Mouse (Mus musculus): Measurements from ENCODE around the gene Bax. TPM values are rescaled to one million over a fixed set of nuclear protein-coding genes. Genes with fewer than 3 reads are reported as not detected.
"Not testable (repeated sequence)": the region's sequence is repeated elsewhere in the genome, so short reads cannot be mapped to it uniquely, and the experiment has no call there.

The Bax gene
- total and polyA plus RNA-seq, 2 experiments = 19.5 to 62.0 TPM

DNA sequence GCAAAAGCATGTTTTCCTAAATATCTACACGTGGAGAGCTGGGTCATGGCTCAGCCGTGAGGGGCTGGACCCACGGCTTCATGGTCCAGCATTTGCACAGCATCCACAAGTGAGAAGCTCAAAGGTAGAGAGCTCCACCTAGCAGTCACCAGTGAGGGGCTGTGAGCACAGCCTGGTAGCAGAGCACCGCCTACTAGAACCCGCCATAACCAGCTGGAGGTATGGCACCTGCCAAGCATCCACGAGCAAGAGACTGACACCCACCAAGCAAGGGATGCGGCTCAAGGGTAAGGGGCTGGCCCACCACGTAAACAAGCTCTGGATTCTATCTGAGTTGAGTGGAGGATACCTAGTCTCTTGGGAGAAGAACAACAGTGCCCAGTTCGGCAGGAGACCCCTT lies 1.1 kb downstream of the Bax start:
- WGBS = 83% methylated on average over 9 of the region's 9 CpGs
- Histone ChIP-seq H3K79me2 (ENCODE audit: control insufficient read depth, insufficient read depth, low read length) (peaks cover 16% of the 10 kb centered on the region; the same call in 1 of the 2 replicates), H3K36me3 (ENCODE audit: control insufficient read depth, insufficient read depth, low read length) (peaks cover 4% of the 10 kb centered on the region), H3K4me3 (ENCODE audit: insufficient read depth, low read depth, low read length) (peak overlapping the region; percentile 91), H3K27ac (replicated peaks; ENCODE audit: insufficient read depth, low read depth, low read length) (no peak overlapping the region), H3K4me1 (ENCODE audit: control insufficient read depth, insufficient read depth, low read length) (peaks cover 20% of the 10 kb centered on the region), H3K27me3 (ENCODE audit: control insufficient read depth, insufficient read depth, low read length) (no peaks in the 10 kb centered on the region), H3K9ac (ENCODE audit: low read depth, low read length) (peak overlapping the region; percentile 91; the same call in 1 of the 2 replicates)
- no peak for DNase-seq (ENCODE audit: extremely low read depth, low read depth, low spot score)
- 0 out of 2 replicates have a peak, but pooled peaks have one; percentile 8 for TF ChIP-seq CTCF (IDR thresholded peaks at IDR 0.05; ENCODE audit: low read depth, low read length)
- no peak for TF ChIP-seq POLR2A (IDR thresholded peaks at IDR 0.05; ENCODE audit: extremely low read depth, insufficient read depth, low read length)

DNA sequence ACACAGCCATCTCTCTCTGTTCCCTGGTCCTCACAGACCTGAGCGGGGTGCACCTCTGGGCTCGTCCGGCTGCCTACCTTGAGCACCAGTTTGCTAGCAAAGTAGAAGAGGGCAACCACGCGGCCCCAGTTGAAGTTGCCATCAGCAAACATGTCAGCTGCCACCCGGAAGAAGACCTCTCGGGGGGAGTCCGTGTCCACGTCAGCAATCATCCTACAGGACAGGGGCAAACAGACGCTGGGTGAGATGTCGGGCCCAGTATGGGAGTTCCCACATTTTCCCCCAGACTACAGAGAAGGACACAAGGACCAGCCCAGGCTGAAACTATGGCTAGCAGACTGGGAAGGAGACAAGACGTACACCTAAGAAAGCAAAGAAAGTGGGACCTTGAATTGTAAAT lies 1.6 kb downstream of the Bax start:
- DNase-seq (ENCODE audit: extremely low read depth, low read depth, low spot score) = no peak
- H3K79me2 ChIP-seq (ENCODE audit: control insufficient read depth, insufficient read depth, low read length) = peaks cover 16% of the 10 kb centered on the region; the same call in 1 of the 2 replicates
- no peaks in the 10 kb centered on the region for H3K27me3 ChIP-seq (ENCODE audit: control insufficient read depth, insufficient read depth, low read length)
- H3K9ac ChIP-seq (ENCODE audit: low read depth, low read length) = no peak overlapping the region
- H3K27ac ChIP-seq (replicated peaks; ENCODE audit: insufficient read depth, low read depth, low read length) = no peak overlapping the region
- H3K4me1 ChIP-seq (ENCODE audit: control insufficient read depth, insufficient read depth, low read length) = peaks cover 21% of the 10 kb centered on the region
- peaks cover 4% of the 10 kb centered on the region for H3K36me3 ChIP-seq (ENCODE audit: control insufficient read depth, insufficient read depth, low read length)
- 92% methylated on average over 12 of the region's 12 CpGs for WGBS
- TF ChIP-seq CTCF (IDR thresholded peaks at IDR 0.05; ENCODE audit: low read depth, low read length) (no peak), POLR2A (IDR thresholded peaks at IDR 0.05; ENCODE audit: extremely low read depth, insufficient read depth, low read length) (no peak)
- no peak overlapping the region for H3K4me3 ChIP-seq (ENCODE audit: insufficient read depth, low read depth, low read length)

DNA sequence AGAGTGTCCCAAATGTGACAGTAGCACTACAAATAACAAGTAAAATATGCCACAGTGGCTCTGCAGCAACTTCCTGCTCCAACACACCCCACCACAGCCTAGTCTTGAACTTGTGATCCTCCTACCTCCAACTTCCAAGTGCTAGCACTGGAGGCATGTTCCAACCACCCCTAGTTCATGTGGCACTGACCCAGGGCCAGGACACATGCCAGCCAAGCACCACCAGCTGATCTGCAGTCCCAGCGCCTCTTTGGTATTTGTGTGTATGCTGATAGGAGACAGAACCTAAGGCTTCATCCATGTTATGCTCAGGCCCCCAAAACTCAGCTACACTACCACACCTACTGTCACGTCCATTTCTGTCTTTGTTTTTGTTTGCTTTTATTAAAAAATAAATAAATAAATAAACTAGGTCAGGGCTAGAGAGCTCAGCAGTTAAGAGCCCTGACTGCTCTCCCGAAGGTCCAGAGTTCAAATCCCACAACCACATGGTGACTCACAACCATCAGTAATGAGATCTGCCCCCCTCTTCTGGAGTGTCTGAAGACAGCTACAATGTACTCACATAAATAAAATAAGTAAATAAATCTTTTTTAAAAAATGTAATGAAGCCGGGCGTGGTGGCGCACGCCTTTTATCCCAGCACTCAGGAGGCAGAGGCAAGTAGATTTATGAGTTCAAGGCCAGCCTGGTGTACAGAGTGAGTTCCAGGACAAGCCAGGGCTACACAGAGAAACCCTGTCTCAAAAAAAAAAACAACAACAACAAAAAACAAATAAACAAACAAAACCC lies 2.5 kb downstream of the Bax start:
- DNase-seq (ENCODE audit: extremely low read depth, low read depth, low spot score) = peak; percentile 51
- no peak for TF ChIP-seq CTCF (IDR thresholded peaks at IDR 0.05; ENCODE audit: low read depth, low read length)
- H3K4me1 ChIP-seq (ENCODE audit: control insufficient read depth, insufficient read depth, low read length) = peaks cover 21% of the 10 kb centered on the region
- no peak overlapping the region for H3K27ac ChIP-seq (replicated peaks; ENCODE audit: insufficient read depth, low read depth, low read length)
- no peak overlapping the region for H3K4me3 ChIP-seq (ENCODE audit: insufficient read depth, low read depth, low read length)
- no peak overlapping the region for H3K9ac ChIP-seq (ENCODE audit: low read depth, low read length)
- 72% methylated on average over 7 of the region's 7 CpGs for WGBS
- peaks cover 4% of the 10 kb centered on the region for H3K36me3 ChIP-seq (ENCODE audit: control insufficient read depth, insufficient read depth, low read length)
- peaks cover 17% of the 10 kb centered on the region for H3K79me2 ChIP-seq (ENCODE audit: control insufficient read depth, insufficient read depth, low read length)
- H3K27me3 ChIP-seq (ENCODE audit: control insufficient read depth, insufficient read depth, low read length) = no peaks in the 10 kb centered on the region

DNA sequence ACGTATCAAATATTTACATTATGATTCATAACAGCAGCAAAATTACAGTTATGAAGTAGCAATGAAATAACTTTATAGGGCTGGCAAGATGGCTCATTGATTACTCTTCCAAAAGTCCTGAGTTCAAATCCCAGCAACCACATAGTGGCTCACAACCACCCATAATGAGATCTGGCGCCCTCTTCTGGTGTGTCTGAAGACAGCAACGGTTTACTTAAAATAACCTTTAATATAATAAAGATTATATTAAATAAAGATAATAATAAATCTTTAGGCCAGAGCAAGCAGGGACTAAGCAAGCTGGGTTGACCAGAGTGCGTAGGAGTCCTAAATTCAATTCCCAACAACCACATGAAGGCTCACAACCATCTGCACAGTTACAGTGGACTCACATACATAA lies 3.8 kb downstream of the Bax start:
- Histone ChIP-seq H3K36me3 (ENCODE audit: control insufficient read depth, insufficient read depth, low read length) (peaks cover 14% of the 10 kb centered on the region), H3K79me2 (ENCODE audit: control insufficient read depth, insufficient read depth, low read length) (peaks cover 23% of the 10 kb centered on the region), H3K4me1 (ENCODE audit: control insufficient read depth, insufficient read depth, low read length) (peaks cover 21% of the 10 kb centered on the region)
- not testable (repeated sequence) for H3K9ac ChIP-seq (ENCODE audit: low read depth, low read length); DNase-seq (ENCODE audit: extremely low read depth, low read depth, low spot score); H3K4me3 ChIP-seq (ENCODE audit: insufficient read depth, low read depth, low read length); H3K27ac ChIP-seq (replicated peaks; ENCODE audit: insufficient read depth, low read depth, low read length); H3K27me3 ChIP-seq (ENCODE audit: control insufficient read depth, insufficient read depth, low read length)
- WGBS = 79% methylated on average over 4 of the region's 4 CpGs

DNA sequence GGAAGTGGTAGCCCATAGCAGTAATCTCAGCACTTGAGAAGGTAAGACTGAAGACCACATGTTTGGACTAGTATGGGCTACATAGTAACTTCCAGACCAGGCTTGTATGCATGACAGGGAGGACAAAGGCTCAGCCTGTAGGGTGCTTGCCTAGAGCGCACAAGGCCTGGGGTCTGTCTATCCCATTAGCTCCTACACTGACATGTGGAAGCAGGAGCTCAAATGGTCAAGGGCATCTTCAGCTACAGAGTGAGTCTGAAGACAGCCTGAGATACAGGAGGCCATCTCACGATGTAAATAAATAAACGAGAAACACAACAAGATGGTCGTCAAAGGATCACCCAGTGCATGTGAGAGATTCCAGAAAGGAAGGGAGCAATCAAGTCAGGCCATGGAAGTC lies 4.4 kb downstream of the Bax start:
- no peak for DNase-seq (ENCODE audit: extremely low read depth, low read depth, low spot score)
- peaks cover 23% of the 10 kb centered on the region for H3K79me2 ChIP-seq (ENCODE audit: control insufficient read depth, insufficient read depth, low read length)
- TF ChIP-seq CTCF (IDR thresholded peaks at IDR 0.05; ENCODE audit: low read depth, low read length) = no peak
- no peak for TF ChIP-seq POLR2A (IDR thresholded peaks at IDR 0.05; ENCODE audit: extremely low read depth, insufficient read depth, low read length)
- H3K4me1 ChIP-seq (ENCODE audit: control insufficient read depth, insufficient read depth, low read length) = peaks cover 23% of the 10 kb centered on the region
- H3K36me3 ChIP-seq (ENCODE audit: control insufficient read depth, insufficient read depth, low read length) = peaks cover 18% of the 10 kb centered on the region
- no peak overlapping the region for H3K27ac ChIP-seq (replicated peaks; ENCODE audit: insufficient read depth, low read depth, low read length)
- 82% methylated on average over 4 of the region's 4 CpGs for WGBS
- no peaks in the 10 kb centered on the region for H3K27me3 ChIP-seq (ENCODE audit: control insufficient read depth, insufficient read depth, low read length)
- H3K9ac ChIP-seq (ENCODE audit: low read depth, low read length) = no peak overlapping the region
- no peak overlapping the region for H3K4me3 ChIP-seq (ENCODE audit: insufficient read depth, low read depth, low read length)

DNA sequence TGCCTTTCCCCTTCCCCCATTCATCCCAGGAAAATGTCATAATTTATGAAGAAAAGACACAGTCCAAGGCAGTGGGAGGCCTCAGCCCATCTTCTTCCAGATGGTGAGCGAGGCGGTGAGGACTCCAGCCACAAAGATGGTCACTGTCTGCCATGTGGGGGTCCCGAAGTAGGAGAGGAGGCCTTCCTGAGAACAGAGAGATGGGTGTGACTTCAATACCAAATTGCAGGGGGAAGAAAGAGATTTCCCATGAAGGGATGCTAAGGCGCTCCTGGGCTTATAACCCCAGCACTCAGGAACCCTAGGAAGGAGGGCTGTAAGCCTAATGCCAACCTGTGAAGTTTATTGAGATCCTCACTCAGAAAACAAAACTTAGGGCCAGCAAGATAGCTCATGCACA lies 4.9 kb downstream of the Bax start:
- no peaks in the 10 kb centered on the region for H3K27me3 ChIP-seq (ENCODE audit: control insufficient read depth, insufficient read depth, low read length)
- H3K4me1 ChIP-seq (ENCODE audit: control insufficient read depth, insufficient read depth, low read length) = peaks cover 23% of the 10 kb centered on the region
- 84% methylated on average over 4 of the region's 4 CpGs for WGBS
- no peak for DNase-seq (ENCODE audit: extremely low read depth, low read depth, low spot score)
- H3K27ac ChIP-seq (replicated peaks; ENCODE audit: insufficient read depth, low read depth, low read length) = peak overlapping the region; percentile 74
- no peak overlapping the region for H3K9ac ChIP-seq (ENCODE audit: low read depth, low read length)
- no peak for TF ChIP-seq POLR2A (IDR thresholded peaks at IDR 0.05; ENCODE audit: extremely low read depth, insufficient read depth, low read length)
- TF ChIP-seq CTCF (IDR thresholded peaks at IDR 0.05; ENCODE audit: low read depth, low read length) = no peak
- peaks cover 18% of the 10 kb centered on the region for H3K36me3 ChIP-seq (ENCODE audit: control insufficient read depth, insufficient read depth, low read length)
- H3K4me3 ChIP-seq (ENCODE audit: insufficient read depth, low read depth, low read length) = no peak overlapping the region
- peaks cover 23% of the 10 kb centered on the region for H3K79me2 ChIP-seq (ENCODE audit: control insufficient read depth, insufficient read depth, low read length)

Measured in liver, adult 2 months (tissue).